Mouse (Mus musculus) fibroblast of lung, adult 2 months (primary cell): Measurements from ENCODE around the gene Rbm19.

Experiments used
- DNase-seq: peaks from one replicate; pipeline ENCODE4 v3.0.0-alpha.2; 2011; ENCODE audit warnings: low read depth

Rbm19 gene

GRCm38 (mm10) chr5:120204316-120204715 is 88.1 kb downstream of the Rbm19 start:
- DNase-seq: no peak

DNA sequence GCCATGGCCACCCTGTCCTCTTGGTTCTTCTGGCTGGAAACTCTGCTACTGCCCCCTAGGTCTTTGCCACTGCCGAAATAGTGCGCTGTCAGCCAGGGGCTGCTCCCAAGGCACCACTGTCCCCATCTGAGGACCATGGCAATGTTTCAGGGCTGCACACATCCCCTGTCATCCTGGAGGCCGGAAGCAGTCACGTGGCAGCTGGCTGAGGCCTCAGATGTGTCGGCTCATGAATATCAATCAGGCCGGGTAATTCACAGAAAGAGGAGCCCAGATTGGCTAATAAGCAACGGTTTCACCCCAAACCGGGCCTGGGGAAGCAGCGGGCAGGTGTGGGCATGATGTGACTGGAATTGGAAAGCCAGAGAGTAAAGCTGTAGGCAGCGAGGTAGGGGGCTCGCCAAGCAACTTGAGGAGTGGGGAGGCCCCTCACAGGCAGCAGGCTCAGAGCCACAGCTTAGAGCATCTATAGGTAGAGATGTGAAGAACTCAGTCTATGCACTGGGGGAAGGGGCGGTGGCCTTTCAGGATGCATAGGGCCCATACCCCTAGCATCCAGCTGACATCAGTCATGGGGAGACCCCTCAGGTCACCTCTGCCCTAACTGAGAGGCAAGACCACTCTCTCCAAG is 90.2 kb downstream of the Rbm19 start:
- no peak for DNase-seq

GRCm38 (mm10) chr5:120207492-120207891 is 91.2 kb downstream of the Rbm19 start:
- DNase-seq: no peak

DNA sequence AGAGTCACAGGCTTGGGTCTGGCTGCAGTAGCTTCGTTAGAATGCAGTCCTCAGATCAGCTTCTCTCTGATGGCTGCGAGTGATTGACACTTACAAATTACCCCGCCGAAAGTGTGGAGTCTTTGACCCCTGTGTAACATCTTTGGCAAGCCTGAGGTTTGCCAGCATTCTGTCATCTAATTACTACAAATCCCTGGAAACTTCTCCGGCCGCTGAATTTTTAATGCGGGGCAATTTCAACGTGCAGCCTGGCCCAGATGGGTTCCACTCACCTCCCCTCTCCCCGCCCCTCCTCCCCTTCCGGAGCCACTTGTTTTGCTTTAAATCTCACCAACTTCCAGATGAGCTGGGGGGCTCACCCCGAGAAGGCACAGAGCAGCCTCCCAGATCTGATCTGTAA is 94.4 kb downstream of the Rbm19 start:
- DNase-seq: no peak

DNA sequence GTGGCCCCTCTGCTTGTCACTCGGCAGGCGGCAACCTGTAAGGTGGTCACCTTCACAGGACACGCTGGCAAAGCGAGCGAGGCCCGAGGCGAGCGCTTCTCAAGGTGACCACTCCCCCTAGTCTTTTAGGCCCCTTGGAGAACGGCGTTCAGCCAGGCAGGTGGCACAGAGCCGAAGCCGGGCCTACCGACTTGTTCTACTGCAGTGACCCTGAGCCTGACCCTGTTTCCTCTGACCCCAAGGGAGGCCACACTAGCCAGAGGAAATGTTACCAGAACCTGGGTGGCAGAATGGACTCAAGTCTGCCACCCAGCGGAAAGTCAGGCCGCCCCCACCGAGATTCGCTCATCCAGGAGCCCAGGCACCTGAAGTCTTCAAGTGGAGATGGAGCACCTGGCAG is 94.9 kb downstream of the Rbm19 start:
- no peak for DNase-seq

- no peak for DNase-seq
Observed at GRCm38 (mm10) chr5:120214511-120214910, 98.2 kb downstream of the Rbm19 start.

GRCm38 (mm10) chr5:120221216-120221615 is 105.0 kb downstream of the Rbm19 start:
- no peak for DNase-seq

GRCm38 (mm10) chr5:120225383-120225782 is 109.1 kb downstream of the Rbm19 start:
- no peak for DNase-seq

DNA sequence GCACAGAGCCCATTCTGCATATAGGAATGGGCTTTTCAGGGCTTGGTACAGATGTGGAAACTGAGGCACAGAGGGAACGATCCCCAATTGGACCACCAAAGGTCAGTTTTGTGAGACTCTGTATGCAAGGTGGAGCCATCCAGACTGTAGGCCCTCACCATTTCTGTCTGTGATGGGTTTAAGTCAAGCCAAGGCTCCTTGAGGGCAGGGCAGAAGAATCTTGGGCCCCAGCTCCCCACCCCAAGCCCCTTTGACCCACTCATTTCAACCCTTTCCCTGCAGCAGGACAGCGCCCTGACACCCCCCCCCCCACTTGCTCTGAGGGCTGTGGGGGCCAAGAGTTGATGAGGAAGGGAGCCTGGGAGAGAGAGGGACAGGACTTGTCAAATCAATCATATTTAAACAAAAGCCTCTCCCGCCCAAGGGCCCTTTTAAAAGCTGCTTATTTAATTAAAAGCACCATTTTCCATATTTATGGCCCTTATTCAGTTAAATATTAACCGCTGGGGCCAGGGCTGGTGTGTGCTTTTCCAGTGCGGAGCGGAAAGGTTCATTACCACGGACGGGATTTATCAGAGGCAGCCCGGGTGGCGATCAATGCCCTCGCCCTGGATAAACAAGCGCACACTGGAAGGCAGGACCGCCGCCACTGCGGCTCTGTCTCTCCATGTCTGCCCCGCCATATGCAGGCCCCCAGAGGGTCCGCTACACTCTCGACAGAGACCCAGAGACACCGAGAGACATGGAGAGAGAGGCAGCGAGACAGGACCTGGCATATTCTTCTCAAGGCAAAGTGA is 112.5 kb downstream of the Rbm19 start:
- no peak for DNase-seq

- DNase-seq: no peak
Observed at GRCm38 (mm10) chr5:120231435-120232147, 115.3 kb downstream of the Rbm19 start.

- DNase-seq: no peak
Observed at GRCm38 (mm10) chr5:120235147-120235546, 118.9 kb downstream of the Rbm19 start.

DNA sequence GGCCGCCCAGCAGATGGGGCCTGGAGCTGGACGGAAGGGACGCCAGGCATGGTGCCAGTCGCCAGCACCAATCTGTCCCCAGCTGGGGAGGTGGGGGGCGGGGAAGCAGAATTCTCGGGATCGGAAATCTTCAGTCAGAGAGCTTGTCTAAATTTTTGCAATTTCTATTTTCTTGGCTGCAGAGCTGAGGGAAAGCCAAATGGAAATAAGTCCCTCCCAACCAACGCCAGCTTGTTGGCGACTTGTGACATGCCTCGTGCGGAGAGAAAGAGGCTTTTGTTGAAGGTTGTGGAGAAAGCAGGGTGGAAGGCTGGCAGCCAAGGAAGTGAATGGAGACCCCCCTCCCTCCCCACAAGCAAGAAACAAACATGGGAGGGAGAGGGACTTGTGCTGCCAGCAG is 119.3 kb downstream of the Rbm19 start:
- DNase-seq: no peak

DNA sequence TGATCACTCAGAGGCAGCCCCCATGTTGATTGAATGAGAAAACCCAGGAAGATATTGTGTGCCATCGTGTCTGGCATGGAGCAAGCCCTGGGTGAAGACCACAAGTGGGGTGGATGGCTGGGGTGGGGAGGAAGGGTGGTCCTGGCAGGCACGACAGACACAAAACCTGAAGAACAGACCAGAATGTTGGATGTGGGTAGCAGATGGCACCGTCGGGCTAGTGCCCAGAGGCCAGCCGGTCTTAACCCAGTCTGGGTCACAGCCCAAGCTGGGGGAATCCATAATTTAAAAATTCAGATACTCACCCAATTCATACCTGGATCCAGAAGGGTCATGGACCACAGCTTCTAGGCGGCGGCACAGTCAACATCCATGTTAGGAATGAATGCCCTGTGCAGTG is 123.8 kb downstream of the Rbm19 start:
- no peak for DNase-seq

DNA sequence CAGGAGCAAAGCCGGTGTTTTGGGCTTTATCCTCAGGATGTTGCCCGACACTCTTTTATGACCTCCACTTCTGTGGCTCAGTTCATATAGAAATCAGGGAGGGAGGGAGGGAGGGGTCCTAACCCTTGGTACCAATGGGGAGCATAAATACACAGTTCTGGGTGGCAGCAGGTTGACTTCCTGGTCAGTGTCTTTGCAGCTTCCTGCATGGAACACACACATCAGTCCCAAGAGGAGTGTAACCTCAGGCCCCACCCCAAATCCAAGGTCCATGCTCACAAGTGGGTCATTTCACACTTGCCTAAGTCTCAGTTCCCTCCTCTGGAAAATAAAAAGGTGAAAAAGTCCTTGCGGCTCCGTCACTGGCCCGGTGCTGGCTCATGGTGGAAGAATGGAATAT is 129.1 kb downstream of the Rbm19 start:
- no peak for DNase-seq
